Mouse (Mus musculus): ENCODE measurements around the gene Sept7. TPM values are rescaled to one million over a fixed set of nuclear protein-coding genes. Genes with fewer than 3 reads are reported as not detected.
"Not testable (repeated sequence)": the region's sequence is repeated elsewhere in the genome, so short reads cannot be mapped to it uniquely, and the experiment has no call there.

The Sept7 gene
- polyA plus RNA-seq, 1 experiment from 2014 or later, result 164 TPM

GRCm38 (mm10) chr9:25241783-25242182 lies 10.5 kb upstream of the Sept7 start:
- not testable (repeated sequence) for H3K27me3 ChIP-seq (ENCODE audit: insufficient read depth, poor library complexity, severe bottlenecking); H3K27ac ChIP-seq; H3K4me1 ChIP-seq (replicated peaks); H3K36me3 ChIP-seq; H3K4me3 ChIP-seq; H3K9me3 ChIP-seq; DNase-seq (ENCODE audit: low spot score)
- WGBS, result 93% methylated on average over 5 of the region's 5 CpGs

- H3K4me3 ChIP-seq, result no peak overlapping the region
- WGBS, result 95% methylated on average over 3 of the region's 3 CpGs
- DNase-seq (ENCODE audit: low spot score), result no peak
- no peaks in the 10 kb centered on the region for H3K36me3 ChIP-seq
- no peaks in the 10 kb centered on the region for H3K27me3 ChIP-seq (ENCODE audit: insufficient read depth, poor library complexity, severe bottlenecking)
- no peak overlapping the region for H3K27ac ChIP-seq
- no peaks in the 10 kb centered on the region for H3K4me1 ChIP-seq (replicated peaks)
- H3K9me3 ChIP-seq, result no peaks in the 10 kb centered on the region
Measured at GRCm38 (mm10) chr9:25242266-25242665, 10.0 kb upstream of the Sept7 start.

DNA sequence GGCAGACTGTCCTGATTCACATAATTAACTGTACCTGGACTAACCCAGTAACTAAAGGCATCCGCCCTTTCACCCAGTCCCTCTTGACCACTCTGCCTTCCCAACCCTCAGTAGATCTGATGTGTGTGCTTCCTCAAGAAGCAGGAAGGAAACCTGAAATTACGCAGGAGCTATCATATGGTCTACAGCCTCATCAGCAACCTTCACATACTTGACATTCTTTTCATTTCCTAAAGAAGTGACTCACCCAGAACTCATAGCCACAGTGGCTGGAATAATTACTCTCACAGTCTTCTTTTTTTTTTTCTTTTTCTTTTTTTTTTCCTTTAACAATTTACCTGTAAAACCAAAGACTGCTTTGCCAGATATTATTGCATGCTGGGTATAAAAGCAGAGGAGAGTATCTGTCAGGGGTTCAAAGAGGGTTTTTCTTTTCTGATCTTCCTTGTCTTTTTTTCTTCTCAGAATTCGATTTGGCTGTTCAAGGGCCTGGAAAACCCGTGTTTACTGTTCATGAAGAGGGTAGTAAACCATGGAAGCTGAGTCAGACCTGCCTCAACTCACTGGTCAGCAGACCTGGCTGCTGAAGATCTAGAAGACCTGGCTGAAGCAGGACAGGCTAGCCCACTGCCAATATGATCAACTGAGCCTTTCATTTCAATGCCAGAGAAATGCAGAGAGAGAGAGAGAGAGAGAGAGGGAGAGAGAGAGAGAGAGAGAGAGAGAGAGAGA lies 8.1 kb upstream of the Sept7 start:
- H3K4me3 ChIP-seq, result no peak overlapping the region
- no peaks in the 10 kb centered on the region for H3K36me3 ChIP-seq
- H3K27me3 ChIP-seq (ENCODE audit: insufficient read depth, poor library complexity, severe bottlenecking), result no peaks in the 10 kb centered on the region
- no peak for DNase-seq (ENCODE audit: low spot score)
- no peak overlapping the region for H3K27ac ChIP-seq
- no peaks in the 10 kb centered on the region for H3K9me3 ChIP-seq
- WGBS, result 75% methylated on average over 4 of the region's 4 CpGs
- no peaks in the 10 kb centered on the region for H3K4me1 ChIP-seq (replicated peaks)

- no peaks in the 10 kb centered on the region for H3K9me3 ChIP-seq
- no peaks in the 10 kb centered on the region for H3K36me3 ChIP-seq
- no peak overlapping the region for H3K4me3 ChIP-seq
- no peaks in the 10 kb centered on the region for H3K4me1 ChIP-seq (replicated peaks)
- WGBS, result 85% methylated on average over 4 of the region's 4 CpGs
- no peak for DNase-seq (ENCODE audit: low spot score)
- H3K27me3 ChIP-seq (ENCODE audit: insufficient read depth, poor library complexity, severe bottlenecking), result no peaks in the 10 kb centered on the region
- H3K27ac ChIP-seq, result no peak overlapping the region
Measured at GRCm38 (mm10) chr9:25245125-25245524, 7.1 kb upstream of the Sept7 start.

GRCm38 (mm10) chr9:25246508-25246907 lies 5.7 kb upstream of the Sept7 start:
- H3K27ac ChIP-seq, result no peak overlapping the region
- H3K27me3 ChIP-seq (ENCODE audit: insufficient read depth, poor library complexity, severe bottlenecking), result no peaks in the 10 kb centered on the region
- no peaks in the 10 kb centered on the region for H3K9me3 ChIP-seq
- 91% methylated on average over 3 of the region's 3 CpGs for WGBS
- DNase-seq (ENCODE audit: low spot score), result no peak
- H3K4me3 ChIP-seq, result no peak overlapping the region
- H3K36me3 ChIP-seq, result no peaks in the 10 kb centered on the region
- 0 out of 2 replicates have a peak, but pooled peaks cover 7% of the 10 kb centered on the region for H3K4me1 ChIP-seq (replicated peaks)

DNA sequence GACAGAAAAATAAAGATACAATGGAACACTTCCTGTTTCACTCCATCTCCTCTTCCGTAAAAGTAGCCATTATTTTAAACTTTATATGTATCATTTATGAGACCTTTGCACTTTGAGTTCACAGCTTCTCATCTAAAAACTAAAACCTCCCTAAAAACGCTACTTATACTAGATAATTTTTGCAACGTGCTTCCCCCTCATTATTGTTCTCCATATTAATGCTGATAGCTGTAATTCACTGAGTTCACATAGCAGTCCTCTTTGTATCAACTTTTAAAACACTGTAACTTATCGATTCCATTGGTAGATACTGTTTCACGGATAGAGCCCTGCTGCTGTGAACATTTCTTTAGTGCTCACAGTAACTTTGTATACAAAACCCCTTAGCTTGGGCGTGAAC lies 1.1 kb upstream of the Sept7 start:
- no peak for DNase-seq (ENCODE audit: low spot score)
- Histone ChIP-seq H3K36me3 (no peaks in the 10 kb centered on the region), H3K27me3 (ENCODE audit: insufficient read depth, poor library complexity, severe bottlenecking) (no peaks in the 10 kb centered on the region), H3K4me3 (peak overlapping the region; percentile 99), H3K9me3 (no peaks in the 10 kb centered on the region), H3K27ac (peak overlapping the region; percentile 99), H3K4me1 (replicated peaks) (peaks cover 28% of the 10 kb centered on the region)
- 14% methylated on average over 6 of the region's 6 CpGs for WGBS

- H3K27ac ChIP-seq, result peak overlapping the region; percentile 99
- no peaks in the 10 kb centered on the region for H3K9me3 ChIP-seq
- peak overlapping the region; percentile 99 for H3K4me3 ChIP-seq
- WGBS, result under 1% methylated on average over 41 of the region's 41 CpGs
- H3K4me1 ChIP-seq (replicated peaks), result peaks cover 28% of the 10 kb centered on the region
- no peaks in the 10 kb centered on the region for H3K36me3 ChIP-seq
- peak; percentile 92 for DNase-seq (ENCODE audit: low spot score)
- H3K27me3 ChIP-seq (ENCODE audit: insufficient read depth, poor library complexity, severe bottlenecking), result no peaks in the 10 kb centered on the region
Measured at GRCm38 (mm10) chr9:25251611-25252282, 492 bp upstream of the Sept7 start.

DNA sequence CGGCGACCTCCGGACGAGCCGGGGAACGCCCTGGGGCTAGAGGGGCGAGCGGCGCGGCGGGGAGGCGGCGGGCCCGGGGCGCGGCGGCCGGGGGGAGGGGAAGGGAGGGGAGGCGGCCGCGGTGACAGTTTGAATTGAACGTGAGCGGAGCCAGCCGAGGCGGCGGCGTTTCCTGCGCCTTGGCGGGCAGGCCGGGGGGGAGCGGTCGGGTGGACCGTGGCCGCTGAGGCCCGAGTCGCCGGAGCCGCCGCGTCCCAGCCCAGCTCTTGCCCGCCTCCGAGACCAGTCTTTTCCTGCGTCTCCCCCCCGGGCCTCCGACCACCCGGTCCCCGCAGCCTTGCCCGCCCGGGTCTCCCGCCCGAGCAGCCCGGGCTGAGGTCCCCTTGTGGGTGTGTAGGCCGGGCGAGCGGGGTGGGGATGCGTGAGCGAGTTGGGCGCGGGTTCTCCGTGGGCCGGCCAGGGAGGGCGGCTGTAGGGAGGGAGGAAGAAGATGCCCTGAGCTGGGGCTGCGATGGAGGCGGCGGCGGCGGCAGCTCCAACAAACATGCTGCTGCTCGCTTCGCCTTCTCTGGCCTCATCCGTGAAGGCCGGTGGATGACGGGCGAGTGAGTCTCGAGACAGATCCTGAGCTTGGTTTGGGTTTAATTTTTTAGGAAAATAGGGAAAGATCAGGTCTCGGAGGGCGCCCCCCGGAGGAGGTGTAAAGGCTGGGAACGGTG lies 679 bp downstream of the Sept7 start:
- H3K4me1 ChIP-seq (replicated peaks), result peaks cover 28% of the 10 kb centered on the region
- WGBS, result 1% methylated on average over 68 of the region's 78 CpGs
- H3K27me3 ChIP-seq (ENCODE audit: insufficient read depth, poor library complexity, severe bottlenecking), result no peaks in the 10 kb centered on the region
- H3K36me3 ChIP-seq, result no peaks in the 10 kb centered on the region
- peak; percentile 57 for DNase-seq (ENCODE audit: low spot score)
- peak overlapping the region; percentile 99 for H3K4me3 ChIP-seq
- H3K9me3 ChIP-seq, result no peaks in the 10 kb centered on the region
- H3K27ac ChIP-seq, result peak overlapping the region; percentile 99

GRCm38 (mm10) chr9:25253478-25253824 lies 1.2 kb downstream of the Sept7 start:
- no peak for DNase-seq (ENCODE audit: low spot score)
- Histone ChIP-seq H3K36me3 (no peaks in the 10 kb centered on the region), H3K9me3 (no peaks in the 10 kb centered on the region), H3K4me1 (replicated peaks) (peaks cover 28% of the 10 kb centered on the region), H3K27me3 (ENCODE audit: insufficient read depth, poor library complexity, severe bottlenecking) (no peaks in the 10 kb centered on the region), H3K27ac (peak overlapping the region; percentile 99), H3K4me3 (peak overlapping the region; percentile 99)
- WGBS, result 14% methylated on average over 3 of the region's 3 CpGs

GRCm38 (mm10) chr9:25260411-25260810 lies 8.2 kb downstream of the Sept7 start:
- H3K27ac ChIP-seq, result no peak overlapping the region
- no peak overlapping the region for H3K4me3 ChIP-seq
- H3K27me3 ChIP-seq (ENCODE audit: insufficient read depth, poor library complexity, severe bottlenecking), result no peaks in the 10 kb centered on the region
- H3K9me3 ChIP-seq, result no peaks in the 10 kb centered on the region
- DNase-seq (ENCODE audit: low spot score), result no peak
- H3K4me1 ChIP-seq (replicated peaks), result peaks cover 2% of the 10 kb centered on the region; the same call in 1 of the 2 replicates
- 89% methylated on average over 3 of the region's 3 CpGs for WGBS
- H3K36me3 ChIP-seq, result peaks cover 17% of the 10 kb centered on the region

GRCm38 (mm10) chr9:25260979-25261378 lies 8.7 kb downstream of the Sept7 start:
- no peaks in the 10 kb centered on the region for H3K27me3 ChIP-seq (ENCODE audit: insufficient read depth, poor library complexity, severe bottlenecking)
- no peak overlapping the region for H3K4me3 ChIP-seq
- H3K36me3 ChIP-seq, result peaks cover 21% of the 10 kb centered on the region
- no peaks in the 10 kb centered on the region for H3K9me3 ChIP-seq
- no peak overlapping the region for H3K27ac ChIP-seq
- no peaks in the 10 kb centered on the region for H3K4me1 ChIP-seq (replicated peaks)
- DNase-seq (ENCODE audit: low spot score), result no peak

DNA sequence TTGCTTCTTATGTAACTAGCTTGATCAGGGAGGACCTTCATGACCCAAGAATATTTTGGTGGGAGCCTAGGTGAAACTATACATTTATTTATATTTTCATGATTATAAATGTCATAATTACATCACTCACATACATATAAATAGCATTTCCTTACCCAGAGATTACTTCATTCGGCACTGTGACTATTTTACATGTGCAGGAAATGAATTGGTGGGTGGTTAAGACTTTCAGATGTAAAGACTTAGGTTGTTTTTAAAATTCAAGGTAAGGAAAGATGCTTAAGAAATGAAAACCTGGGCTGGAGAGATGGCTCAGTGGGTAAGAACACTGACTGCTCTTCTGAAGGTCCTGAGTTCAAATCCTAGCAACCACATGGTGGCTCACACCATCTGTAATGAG lies 9.8 kb downstream of the Sept7 start:
- no peak for DNase-seq (ENCODE audit: low spot score)
- WGBS, result 92% methylated on average over 1 of the region's 1 CpGs
- Histone ChIP-seq H3K4me3 (no peak overlapping the region), H3K36me3 (peaks cover 32% of the 10 kb centered on the region), H3K4me1 (replicated peaks) (no peaks in the 10 kb centered on the region), H3K9me3 (no peaks in the 10 kb centered on the region), H3K27ac (no peak overlapping the region), H3K27me3 (ENCODE audit: insufficient read depth, poor library complexity, severe bottlenecking) (no peaks in the 10 kb centered on the region)

GRCm38 (mm10) chr9:25265795-25266194 lies 13.6 kb downstream of the Sept7 start:
- WGBS, result 95% methylated on average over 4 of the region's 4 CpGs
- no peaks in the 10 kb centered on the region for H3K4me1 ChIP-seq (replicated peaks)

More at GRCm38 (mm10) chr9:25265795-25266194, 13.6 kb downstream of the Sept7 start:
- no peaks in the 10 kb centered on the region for H3K9me3 ChIP-seq
- H3K4me3 ChIP-seq, result no peak overlapping the region
- DNase-seq (ENCODE audit: low spot score), result no peak
- H3K36me3 ChIP-seq, result peaks cover 48% of the 10 kb centered on the region
- no peak overlapping the region for H3K27ac ChIP-seq
- H3K27me3 ChIP-seq (ENCODE audit: insufficient read depth, poor library complexity, severe bottlenecking), result no peaks in the 10 kb centered on the region

Measured in hindbrain, embryonic 10.5 days (tissue).